Mouse (Mus musculus) kidney, adult 2 months (tissue): Measurements from ENCODE around the gene Nthl1.

Source experiments
- CTCF ChIP-seq: fragments of 200-500 bp; conservative IDR thresholded peaks from 2 replicates; pipeline ENCODE4 v1.5.1; 2011; ENCODE audit warnings: low read depth, mild to moderate bottlenecking, control low read depth, low read length, moderate library complexity, mixed read lengths; ENCODE audit not compliant: insufficient read depth, insufficient read length
- POLR2A ChIP-seq: fragments of 200-500 bp; IDR thresholded peaks from one replicate; pipeline ENCODE4 v1.6.1; 2011; ENCODE audit warnings: low read depth, low read length, control low read depth

DNA sequence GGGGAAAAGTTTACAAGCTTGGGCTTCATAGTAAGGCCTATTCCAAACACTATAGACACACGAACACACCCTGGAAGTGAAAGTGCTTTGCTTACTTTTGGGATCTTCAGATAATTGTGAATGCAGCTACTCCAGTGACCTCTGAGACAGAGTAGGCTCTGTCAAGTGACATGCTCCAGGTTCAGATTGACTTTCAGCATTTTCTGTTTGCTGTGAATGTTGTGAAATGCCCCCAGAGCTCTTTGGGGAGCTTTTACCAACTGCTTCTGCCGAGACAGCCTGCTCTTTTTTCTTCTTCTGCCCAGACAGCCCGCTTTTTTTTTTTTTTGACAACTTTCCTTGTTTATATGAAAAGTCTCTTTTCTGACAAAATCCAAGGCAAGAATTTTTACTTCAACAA is 48.0 kb upstream of the Nthl1 start:
- no peak for TF ChIP-seq CTCF
- TF ChIP-seq POLR2A, result no peak
